Mouse (Mus musculus): ENCODE measurements around the gene Acot8. TPM values are rescaled to one million over a fixed set of nuclear protein-coding genes. Genes with fewer than 3 reads are reported as not detected.

The Acot8 gene
- polyA plus RNA-seq, 1 experiment from 2014 or later: 21.4 TPM

- Histone ChIP-seq H3K9me3 (no peaks in the 10 kb centered on the region), H3K9ac (no peak overlapping the region), H3K27ac (replicated peaks) (no peak overlapping the region), H3K36me3 (peaks cover 81% of the 10 kb centered on the region), H3K4me1 (replicated peaks) (no peaks in the 10 kb centered on the region), H3K4me3 (no peak overlapping the region), H3K27me3 (no peaks in the 10 kb centered on the region), H3K4me2 (no peak overlapping the region)
- WGBS: 95% methylated on average over 4 of the region's 4 CpGs
- ATAC-seq (ENCODE audit: low FRiP score, low read depth): no peak
Measured at GRCm38 (mm10) chr2:164761971-164762370, 42.7 kb downstream of the Acot8 start.

- ATAC-seq (ENCODE audit: low FRiP score, low read depth): no peak
- H3K4me1 ChIP-seq (replicated peaks): no peaks in the 10 kb centered on the region
- H3K4me2 ChIP-seq: no peak overlapping the region
- peaks cover 83% of the 10 kb centered on the region for H3K36me3 ChIP-seq
- 90% methylated on average over 2 of the region's 2 CpGs for WGBS
- no peaks in the 10 kb centered on the region for H3K9me3 ChIP-seq
- no peak overlapping the region for H3K4me3 ChIP-seq
- no peak overlapping the region for H3K9ac ChIP-seq
- no peaks in the 10 kb centered on the region for H3K27me3 ChIP-seq
- no peak overlapping the region for H3K27ac ChIP-seq (replicated peaks)
Measured at GRCm38 (mm10) chr2:164761502-164761901, 43.2 kb downstream of the Acot8 start.

GRCm38 (mm10) chr2:164760059-164760833 lies 44.4 kb downstream of the Acot8 start:
- no peaks in the 10 kb centered on the region for H3K4me1 ChIP-seq (replicated peaks)
- H3K27ac ChIP-seq (replicated peaks): no peak overlapping the region
- no peaks in the 10 kb centered on the region for H3K27me3 ChIP-seq
- H3K4me2 ChIP-seq: no peak overlapping the region
- 91% methylated on average over 4 of the region's 4 CpGs for WGBS
- peaks cover 81% of the 10 kb centered on the region for H3K36me3 ChIP-seq
- no peak overlapping the region for H3K4me3 ChIP-seq
- no peaks in the 10 kb centered on the region for H3K9me3 ChIP-seq
- no peak for ATAC-seq (ENCODE audit: low FRiP score, low read depth)
- H3K9ac ChIP-seq: no peak overlapping the region

GRCm38 (mm10) chr2:164758692-164759091 lies 46.0 kb downstream of the Acot8 start:
- no peak overlapping the region for H3K27ac ChIP-seq (replicated peaks)
- WGBS: 80% methylated on average over 1 of the region's 1 CpGs
- no peaks in the 10 kb centered on the region for H3K27me3 ChIP-seq
- no peaks in the 10 kb centered on the region for H3K9me3 ChIP-seq
- no peak for ATAC-seq (ENCODE audit: low FRiP score, low read depth)
- no peak overlapping the region for H3K9ac ChIP-seq
- H3K36me3 ChIP-seq: peaks cover 92% of the 10 kb centered on the region
- H3K4me1 ChIP-seq (replicated peaks): no peaks in the 10 kb centered on the region
- H3K4me3 ChIP-seq: no peak overlapping the region
- H3K4me2 ChIP-seq: no peak overlapping the region

GRCm38 (mm10) chr2:164757841-164758240 lies 46.8 kb downstream of the Acot8 start:
- ATAC-seq (ENCODE audit: low FRiP score, low read depth): no peak
- no peak overlapping the region for H3K4me3 ChIP-seq
- 93% methylated on average over 11 of the region's 11 CpGs for WGBS

GRCm38 (mm10) chr2:164754800-164755199 lies 49.9 kb downstream of the Acot8 start:
- Histone ChIP-seq H3K27ac (replicated peaks) (no peak overlapping the region), H3K36me3 (peaks cover 76% of the 10 kb centered on the region), H3K4me3 (no peak overlapping the region), H3K4me1 (replicated peaks) (no peaks in the 10 kb centered on the region), H3K9ac (no peak overlapping the region), H3K27me3 (no peaks in the 10 kb centered on the region), H3K9me3 (no peaks in the 10 kb centered on the region), H3K4me2 (no peak overlapping the region)
- 84% methylated on average over 2 of the region's 2 CpGs for whole genome bisulfite sequencing
- ATAC-seq (ENCODE audit: low FRiP score, low read depth): no peak

More at GRCm38 (mm10) chr2:164757841-164758240, 46.8 kb downstream of the Acot8 start:
- no peak overlapping the region for H3K4me2 ChIP-seq
- H3K27ac ChIP-seq (replicated peaks): no peak overlapping the region
- no peaks in the 10 kb centered on the region for H3K27me3 ChIP-seq
- no peak overlapping the region for H3K9ac ChIP-seq
- H3K9me3 ChIP-seq: no peaks in the 10 kb centered on the region
- H3K36me3 ChIP-seq: peaks cover 91% of the 10 kb centered on the region
- H3K4me1 ChIP-seq (replicated peaks): no peaks in the 10 kb centered on the region

GRCm38 (mm10) chr2:164754105-164754504 lies 50.6 kb downstream of the Acot8 start:
- H3K4me3 ChIP-seq: no peak overlapping the region
- H3K27ac ChIP-seq (replicated peaks): no peak overlapping the region
- no peak overlapping the region for H3K4me2 ChIP-seq
- H3K9ac ChIP-seq: no peak overlapping the region
- H3K4me1 ChIP-seq (replicated peaks): no peaks in the 10 kb centered on the region; the same call in 1 of the 2 replicates
- H3K36me3 ChIP-seq: peaks cover 69% of the 10 kb centered on the region
- H3K9me3 ChIP-seq: no peaks in the 10 kb centered on the region
- 86% methylated on average over 11 of the region's 11 CpGs for WGBS
- H3K27me3 ChIP-seq: no peaks in the 10 kb centered on the region
- no peak for ATAC-seq (ENCODE audit: low FRiP score, low read depth)

- WGBS: 93% methylated on average over 2 of the region's 2 CpGs
- Histone ChIP-seq H3K4me3 (no peak overlapping the region), H3K9ac (no peak overlapping the region), H3K9me3 (no peaks in the 10 kb centered on the region), H3K4me1 (replicated peaks) (peaks cover 6% of the 10 kb centered on the region), H3K4me2 (no peak overlapping the region), H3K36me3 (peaks cover 62% of the 10 kb centered on the region), H3K27ac (replicated peaks) (no peak overlapping the region), H3K27me3 (no peaks in the 10 kb centered on the region)
- ATAC-seq (ENCODE audit: low FRiP score, low read depth): no peak
Measured at GRCm38 (mm10) chr2:164752454-164752853, 52.2 kb downstream of the Acot8 start.

GRCm38 (mm10) chr2:164748991-164749390 lies 55.7 kb downstream of the Acot8 start:
- Histone ChIP-seq H3K9me3 (no peaks in the 10 kb centered on the region), H3K4me1 (replicated peaks) (peaks cover 26% of the 10 kb centered on the region), H3K9ac (no peak overlapping the region), H3K36me3 (peaks cover 33% of the 10 kb centered on the region), H3K4me3 (no peak overlapping the region), H3K27ac (replicated peaks) (no peak overlapping the region), H3K4me2 (no peak overlapping the region), H3K27me3 (no peaks in the 10 kb centered on the region)
- no peak for ATAC-seq (ENCODE audit: low FRiP score, low read depth)
- 93% methylated on average over 6 of the region's 6 CpGs for whole genome bisulfite sequencing

- Histone ChIP-seq H3K27me3 (no peaks in the 10 kb centered on the region), H3K9me3 (no peaks in the 10 kb centered on the region), H3K4me2 (no peak overlapping the region), H3K36me3 (peaks cover 27% of the 10 kb centered on the region), H3K4me3 (no peak overlapping the region), H3K9ac (no peak overlapping the region), H3K27ac (replicated peaks) (no peak overlapping the region), H3K4me1 (replicated peaks) (peaks cover 26% of the 10 kb centered on the region)
- 90% methylated on average over 4 of the region's 4 CpGs for WGBS
- no peak for ATAC-seq (ENCODE audit: low FRiP score, low read depth)
Measured at GRCm38 (mm10) chr2:164748191-164748590, 56.5 kb downstream of the Acot8 start.

- H3K9ac ChIP-seq: peak overlapping the region; percentile 97
- no peaks in the 10 kb centered on the region for H3K9me3 ChIP-seq
- no peak overlapping the region for H3K27ac ChIP-seq (replicated peaks)
- H3K36me3 ChIP-seq: peaks cover 19% of the 10 kb centered on the region
- WGBS: 62% methylated on average over 8 of the region's 8 CpGs
- no peaks in the 10 kb centered on the region for H3K27me3 ChIP-seq
- H3K4me3 ChIP-seq: peak overlapping the region; percentile 99
- no peak for ATAC-seq (ENCODE audit: low FRiP score, low read depth)
- peaks cover 26% of the 10 kb centered on the region for H3K4me1 ChIP-seq (replicated peaks)
- H3K4me2 ChIP-seq: peak overlapping the region; percentile 88
Measured at GRCm38 (mm10) chr2:164746693-164747092, 58.0 kb downstream of the Acot8 start.

GRCm38 (mm10) chr2:164745843-164746479 lies 58.7 kb downstream of the Acot8 start, which contains the start of the genes Wfdc3 and Dnttip1:
Gene Wfdc3 (minus strand): TSS chr2:164745931.
Gene Dnttip1 (plus strand): TSS chr2:164745983.
- ATAC-seq (ENCODE audit: low FRiP score, low read depth): peak; percentile 93
- peaks cover 26% of the 10 kb centered on the region for H3K4me1 ChIP-seq (replicated peaks)
- peak within 1 kb of the TSS; percentile 99 for H3K4me3 ChIP-seq
- peak within 1 kb of the TSS; percentile 97 for H3K9ac ChIP-seq
- H3K9me3 ChIP-seq: no peaks in the 10 kb centered on the region
- H3K27me3 ChIP-seq: no peaks in the 10 kb centered on the region
- peak within 1 kb of the TSS; percentile 86 for H3K27ac ChIP-seq (replicated peaks)
- H3K36me3 ChIP-seq: peaks cover 19% of the 10 kb centered on the region
- under 1% methylated on average over 70 of the region's 70 CpGs for WGBS
- H3K4me2 ChIP-seq: peak within 1 kb of the TSS; percentile 88

All from hindbrain, embryonic 15.5 days (tissue).